Mouse (Mus musculus) ES-Bruce4 (cell line): ENCODE results near the gene Lonrf3.

Experiments
- CTCF ChIP-seq: IDR thresholded peaks from one replicate; pipeline ENCODE4 v1.8.1; 2011; ENCODE audit warnings: low read depth, low read length
- EP300 ChIP-seq: IDR thresholded peaks from 2 replicates; pipeline ENCODE4 v1.6.1; 2011; ENCODE audit warnings: low read depth, low read length; ENCODE audit not compliant: insufficient read depth
- POLR2A ChIP-seq: IDR thresholded peaks from one replicate; pipeline ENCODE4 v1.8.1; 2011; ENCODE audit warnings: low read length; ENCODE audit not compliant: insufficient read depth

DNA sequence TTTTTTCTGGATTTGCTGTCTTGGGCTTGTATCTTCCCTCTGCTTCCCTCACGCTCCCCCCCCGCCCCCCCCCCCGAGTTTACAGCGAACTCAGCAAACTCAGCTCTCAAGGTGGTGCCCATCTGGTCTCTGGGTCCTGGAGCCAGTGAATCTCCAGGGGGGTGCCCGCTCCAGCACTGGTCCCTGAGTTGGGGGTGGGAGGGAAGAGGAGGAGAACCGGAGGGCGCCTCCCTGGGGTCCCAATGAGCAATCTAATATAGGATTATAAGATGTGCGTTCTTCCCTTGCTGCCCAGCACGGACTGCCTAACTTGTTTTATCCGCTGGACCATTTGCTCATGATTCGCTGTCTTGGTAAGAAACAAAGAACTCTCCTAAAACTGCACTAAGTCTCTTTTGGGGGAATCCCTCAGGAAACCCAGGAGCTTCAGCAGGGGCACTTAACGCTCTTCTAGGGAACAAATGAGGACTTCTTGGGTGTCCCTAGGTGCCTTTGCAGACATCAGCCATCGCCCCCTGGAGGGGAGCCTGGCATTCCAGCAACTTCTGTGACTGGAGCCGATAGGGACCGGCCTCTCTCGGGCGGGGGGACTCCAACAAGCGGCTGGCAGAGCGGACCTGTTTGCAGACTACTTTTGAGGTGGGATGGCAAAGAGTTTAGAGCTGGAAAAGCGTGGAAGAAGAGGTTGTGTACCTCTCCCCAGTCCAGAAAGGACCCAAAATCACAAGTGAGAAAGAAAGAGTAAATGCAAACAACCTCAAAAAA is 480 bp upstream of the Lonrf3 start:
- TF ChIP-seq EP300: no peak
- TF ChIP-seq POLR2A: no peak
- no peak for TF ChIP-seq CTCF
